Mouse (Mus musculus) spleen, postnatal 0 days (tissue): ENCODE data around the gene Aox1. TPM values are rescaled to one million over a fixed set of nuclear protein-coding genes. Genes with fewer than 3 reads are reported as not detected.

Experiments used
- polyA plus RNA-seq: library from polyadenylated mRNA; unstranded; fragments of >200 nt; fragmentation: Nextera tagmentation; extraction: Ambion mirVana; gene quantifications from 2 replicates; pipeline ENCODE4 v1.2.1, GENCODE M21; 2015

Aox1 gene
- polyA plus RNA-seq = 0.12 and 0.28 TPM in 2 replicates

GRCm38 (mm10) chr1:58029636-58030117, at the start of gene Aox1:
Gene Aox1, plus strand, starts transcription at chr1:58029931.

GRCm38 (mm10) chr1:57995432-57996132, 34.1 kb upstream of the Aox1 start, which contains the start of gene Sgo2a:
Gene Sgo2a, plus strand, starts transcription at chr1:57995971.

GRCm38 (mm10) chr1:58018856-58019255, 10.9 kb upstream of the Aox1 start, which contains the start of gene Kctd18:
Gene Kctd18, minus strand, starts transcription at chr1:58018956.

GRCm38 (mm10) chr1:58112880-58113279, 83.1 kb downstream of the Aox1 start, which contains the start of gene Aox3:
Gene Aox3, plus strand, starts transcription at chr1:58113130.

Other genes with a start within 250 kb of the Aox1 start
- gene Sgo2a, start 34.0 kb upstream of the Aox1 start, polyA plus RNA-seq = 10.7 and 11.2 TPM in 2 replicates
- 6.1 and 8.4 TPM in 2 replicates for gene Kctd18, start 11.0 kb upstream of the Aox1 start, polyA plus RNA-seq
- gene Aox3, start 83.2 kb downstream of the Aox1 start, polyA plus RNA-seq = 0.59 and 0.62 TPM in 2 replicates
- gene Aox4, start 180.5 kb downstream of the Aox1 start, polyA plus RNA-seq = 0.04 and 0.10 TPM in 2 replicates
- gene Aox2, start 248.4 kb downstream of the Aox1 start, polyA plus RNA-seq = 0.04 TPM in 1 of 2 replicates, not detected in the other